Comparison of ENCODE assay signal across 16 mouse cellular contexts in genomic region chr12:116943883-116944282, GRCm38 (mm10).
DNase-seq lines count a peak whose midpoint lies in the region; ATAC-seq and TF ChIP-seq lines count a peak whose summit lies in the region.
"Had no signal": no experiment of that assay in that cellular context is flagged by ENCODE, and none has a peak within 500 bp of the region (broad histone marks: within the 10 kb centered on the region; RNA-seq: fewer than 3 reads in every experiment).

No protein-coding gene starts in this region.

- H3K4me1 ChIP-seq in hindbrain, embryonic 15.5 days (replicated peaks) = peaks cover 6% of the 10 kb centered on the region
- H3K4me1 ChIP-seq in hindbrain, embryonic 10.5 days (replicated peaks) = peaks cover 15% of the 10 kb centered on the region
- no peaks in the 10 kb centered on the region; the same call in 1 of the 2 replicates for H3K4me1 ChIP-seq in midbrain, postnatal 0 days (ENCODE audit: insufficient read depth, low read length)
- peaks cover 5% of the 10 kb centered on the region for H3K4me1 ChIP-seq in midbrain, embryonic 16.5 days (ENCODE audit: control insufficient read depth, insufficient read depth, low read length)
- H3K4me1 ChIP-seq in heart, embryonic 11.5 days (ENCODE audit: control insufficient read depth, insufficient read depth, low read length) = no peaks in the 10 kb centered on the region
- H3K4me1 ChIP-seq: embryonic facial prominence, embryonic 12.5 days; heart, embryonic 12.5 days had no signal

- WGBS in hindbrain, embryonic 15.5 days = 77% methylated on average over 5 of the region's 5 CpGs
- 87% methylated on average over 5 of the region's 5 CpGs for WGBS in hindbrain, embryonic 10.5 days
- 82% methylated on average over 5 of the region's 5 CpGs for WGBS in midbrain, postnatal 0 days
- WGBS in midbrain, embryonic 16.5 days = 82% methylated on average over 5 of the region's 5 CpGs
- WGBS in heart, embryonic 11.5 days (ENCODE audit: insufficient replicate concordance) = 75% methylated on average over 5 of the region's 5 CpGs

- no peaks in the 10 kb centered on the region for H3K36me3 ChIP-seq in hindbrain, embryonic 15.5 days
- no peaks in the 10 kb centered on the region for H3K36me3 ChIP-seq in hindbrain, embryonic 10.5 days
- no peaks in the 10 kb centered on the region for H3K36me3 ChIP-seq in midbrain, postnatal 0 days (ENCODE audit: insufficient read depth, low read length)
- no peaks in the 10 kb centered on the region for H3K36me3 ChIP-seq in midbrain, embryonic 16.5 days (ENCODE audit: control insufficient read depth, insufficient read depth, low read length)
- H3K36me3 ChIP-seq in heart, embryonic 11.5 days (ENCODE audit: control insufficient read depth, insufficient read depth, low read length) = no peaks in the 10 kb centered on the region
- H3K36me3 ChIP-seq: embryonic facial prominence, embryonic 12.5 days; heart, embryonic 12.5 days had no signal

- peak; percentile 61 to 72 for DNase-seq in cerebellum, postnatal 14 days
- no peak for DNase-seq in cerebellum, adult 11 months
- DNase-seq in hindbrain, embryonic 10.5 days (ENCODE audit: low spot score) = no peak
- peak; percentile 69 for DNase-seq in midbrain, postnatal 0 days (ENCODE audit: low spot score)
- DNase-seq: adrenal gland, postnatal 10 days; cerebellum, adult 18-20 months; gastrocnemius, postnatal 14 days; heart, adult 2 months; kidney, adult 8-10 months had no signal

- TF ChIP-seq CTCF in midbrain, postnatal 0 days (IDR thresholded peaks at IDR 0.05) = 0 out of 2 replicates have a peak, but pooled peaks have one; percentile 24

- ATAC-seq in hindbrain, embryonic 15.5 days (ENCODE audit: low FRiP score, low read depth) = peak; percentile 61; the same call in 1 of the 2 replicates
- ATAC-seq in midbrain, postnatal 0 days (ENCODE audit: low FRiP score) = no peak
- no peak for ATAC-seq in midbrain, embryonic 16.5 days
- no peak for ATAC-seq in heart, embryonic 11.5 days (replicated peaks; ENCODE audit: insufficient number of reproducible peaks, low FRiP score, low TSS enrichment)
- ATAC-seq: inflammation-experienced regulatory T-cells, adult 6 months; intestine, postnatal 0 days had no signal

- no peak overlapping the region for H3K27ac ChIP-seq in hindbrain, embryonic 15.5 days (replicated peaks)
- H3K27ac ChIP-seq in hindbrain, embryonic 10.5 days = no peak overlapping the region
- H3K27ac ChIP-seq in midbrain, postnatal 0 days (ENCODE audit: low read depth, low read length) = no peak overlapping the region
- H3K27ac ChIP-seq in midbrain, embryonic 16.5 days (ENCODE audit: low read length) = no peak overlapping the region
- H3K27ac ChIP-seq in heart, embryonic 11.5 days (ENCODE audit: low read depth, low read length) = no peak overlapping the region
- H3K27ac ChIP-seq: embryonic facial prominence, embryonic 12.5 days; heart, adult 2 months had no signal

- H3K4me2 ChIP-seq in hindbrain, embryonic 15.5 days = no peak overlapping the region
- no peak overlapping the region for H3K4me2 ChIP-seq in midbrain, postnatal 0 days (ENCODE audit: low read depth, low read length, poor library complexity, severe bottlenecking)
- no peak overlapping the region for H3K4me2 ChIP-seq in midbrain, embryonic 16.5 days (ENCODE audit: low read length)
- H3K4me2 ChIP-seq in heart, embryonic 11.5 days = no peak overlapping the region
- H3K4me2 ChIP-seq: embryonic facial prominence, embryonic 12.5 days; heart, embryonic 12.5 days had no signal

- H3K4me3 ChIP-seq in hindbrain, embryonic 15.5 days = no peak overlapping the region
- H3K4me3 ChIP-seq in hindbrain, embryonic 10.5 days = no peak overlapping the region
- H3K4me3 ChIP-seq in midbrain, postnatal 0 days (ENCODE audit: low read depth, low read length) = no peak overlapping the region
- no peak overlapping the region for H3K4me3 ChIP-seq in midbrain, embryonic 16.5 days (ENCODE audit: low read depth, low read length)
- H3K4me3 ChIP-seq in heart, embryonic 11.5 days (ENCODE audit: low read depth, low read length) = no peak overlapping the region
- H3K4me3 ChIP-seq: embryonic facial prominence, embryonic 12.5 days; heart, adult 2 months; heart, embryonic 12.5 days had no signal

- no peaks in the 10 kb centered on the region for H3K27me3 ChIP-seq in hindbrain, embryonic 15.5 days
- H3K27me3 ChIP-seq in hindbrain, embryonic 10.5 days (ENCODE audit: insufficient read depth, poor library complexity, severe bottlenecking) = no peaks in the 10 kb centered on the region
- H3K27me3 ChIP-seq in midbrain, postnatal 0 days (ENCODE audit: insufficient read depth, low read length) = no peaks in the 10 kb centered on the region
- H3K27me3 ChIP-seq in midbrain, embryonic 16.5 days (ENCODE audit: control insufficient read depth, insufficient read depth, low read depth, low read length) = no peaks in the 10 kb centered on the region
- H3K27me3 ChIP-seq in heart, embryonic 11.5 days (ENCODE audit: control insufficient read depth, insufficient read depth, low read length) = no peaks in the 10 kb centered on the region
- H3K27me3 ChIP-seq: embryonic facial prominence, embryonic 12.5 days; heart, embryonic 12.5 days had no signal

- H3K9me3 ChIP-seq in hindbrain, embryonic 15.5 days = no peaks in the 10 kb centered on the region
- no peaks in the 10 kb centered on the region for H3K9me3 ChIP-seq in hindbrain, embryonic 10.5 days
- H3K9me3 ChIP-seq in midbrain, postnatal 0 days (ENCODE audit: low read length) = no peaks in the 10 kb centered on the region
- H3K9me3 ChIP-seq in midbrain, embryonic 16.5 days (replicated peaks; ENCODE audit: control insufficient read depth, low read length, poor library complexity, severe bottlenecking) = no peaks in the 10 kb centered on the region
- H3K9me3 ChIP-seq in heart, embryonic 11.5 days (replicated peaks; ENCODE audit: control insufficient read depth, low read length) = no peaks in the 10 kb centered on the region
- H3K9me3 ChIP-seq: embryonic facial prominence, embryonic 12.5 days; heart, embryonic 12.5 days had no signal

- H3K9ac ChIP-seq in hindbrain, embryonic 15.5 days = no peak overlapping the region
- no peak overlapping the region for H3K9ac ChIP-seq in midbrain, postnatal 0 days (replicated peaks; ENCODE audit: low read length, poor library complexity, severe bottlenecking)
- no peak overlapping the region for H3K9ac ChIP-seq in midbrain, embryonic 16.5 days (ENCODE audit: low read depth, low read length)
- H3K9ac ChIP-seq in heart, embryonic 11.5 days (ENCODE audit: low read depth, low read length) = no peak overlapping the region
- H3K9ac ChIP-seq: embryonic facial prominence, embryonic 12.5 days; heart, embryonic 12.5 days had no signal

Comparison
In these comparisons a context has a peak if more than half of its experiments do, and no peak if none do; other contexts are left out.
1. DNase-seq: peak in cerebellum, postnatal 14 days (2 of 2) and midbrain, postnatal 0 days (single experiment); none in cerebellum, adult 11 months (single experiment) and hindbrain, embryonic 10.5 days (single experiment).